Mouse (Mus musculus): ENCODE results near the gene Panx2.

Panx2 gene

GRCm38 (mm10) chr15:89060032-89060681 is 623 bp downstream of the Panx2 start:
- Histone ChIP-seq H3K27me3 (ENCODE audit: insufficient read depth, low read length) (peaks cover 90% of the 10 kb centered on the region), H3K4me1 (replicated peaks; ENCODE audit: low read depth, low read length) (peaks cover 17% of the 10 kb centered on the region), H3K4me3 (replicated peaks; ENCODE audit: low read length) (peak overlapping the region; percentile 81), H3K36me3 (ENCODE audit: insufficient read depth, low read length) (no peaks in the 10 kb centered on the region), H3K9me3 (ENCODE audit: low read length) (no peaks in the 10 kb centered on the region)
- TF ChIP-seq NANOG (IDR thresholded peaks at IDR 0.05; ENCODE audit: borderline replicate concordance, low read length) (no peak), POU5F1 (IDR thresholded peaks at IDR 0.05; ENCODE audit: borderline replicate concordance, low read length) (no peak), CTCF (conservative IDR thresholded peaks at IDR 0.05; ENCODE audit: low read length) (no peak)

- Histone ChIP-seq H3K4me1 (replicated peaks; ENCODE audit: low read depth, low read length) (peaks cover 17% of the 10 kb centered on the region), H3K9me3 (ENCODE audit: low read length) (no peaks in the 10 kb centered on the region), H3K27me3 (ENCODE audit: insufficient read depth, low read length) (peaks cover 91% of the 10 kb centered on the region), H3K4me3 (replicated peaks; ENCODE audit: low read length) (peak overlapping the region; percentile 81; the same call in 1 of the 2 replicates), H3K36me3 (ENCODE audit: insufficient read depth, low read length) (no peaks in the 10 kb centered on the region)
- TF ChIP-seq NANOG (IDR thresholded peaks at IDR 0.05; ENCODE audit: borderline replicate concordance, low read length) (no peak), CTCF (conservative IDR thresholded peaks at IDR 0.05; ENCODE audit: low read length) (no peak), POU5F1 (IDR thresholded peaks at IDR 0.05; ENCODE audit: borderline replicate concordance, low read length) (no peak)
Observed at GRCm38 (mm10) chr15:89060811-89061460, 1.4 kb downstream of the Panx2 start.

- peaks cover 94% of the 10 kb centered on the region for H3K27me3 ChIP-seq (ENCODE audit: insufficient read depth, low read length)
- no peak overlapping the region for H3K4me3 ChIP-seq (replicated peaks; ENCODE audit: low read length)
- TF ChIP-seq CTCF (conservative IDR thresholded peaks at IDR 0.05; ENCODE audit: low read length) (no peak), NANOG (IDR thresholded peaks at IDR 0.05; ENCODE audit: borderline replicate concordance, low read length) (no peak), POU5F1 (IDR thresholded peaks at IDR 0.05; ENCODE audit: borderline replicate concordance, low read length) (no peak)
- no peaks in the 10 kb centered on the region for H3K9me3 ChIP-seq (ENCODE audit: low read length)
- H3K4me1 ChIP-seq (replicated peaks; ENCODE audit: low read depth, low read length): peaks cover 17% of the 10 kb centered on the region
- H3K36me3 ChIP-seq (ENCODE audit: insufficient read depth, low read length): no peaks in the 10 kb centered on the region
Observed at GRCm38 (mm10) chr15:89061761-89062517, 2.4 kb downstream of the Panx2 start.

- TF ChIP-seq CTCF (conservative IDR thresholded peaks at IDR 0.05; ENCODE audit: low read length) (no peak), POU5F1 (IDR thresholded peaks at IDR 0.05; ENCODE audit: borderline replicate concordance, low read length) (no peak), NANOG (IDR thresholded peaks at IDR 0.05; ENCODE audit: borderline replicate concordance, low read length) (no peak)
- Histone ChIP-seq H3K4me1 (replicated peaks; ENCODE audit: low read depth, low read length) (peaks cover 22% of the 10 kb centered on the region), H3K36me3 (ENCODE audit: insufficient read depth, low read length) (no peaks in the 10 kb centered on the region), H3K4me3 (replicated peaks; ENCODE audit: low read length) (no peak overlapping the region), H3K27me3 (ENCODE audit: insufficient read depth, low read length) (peaks cover 95% of the 10 kb centered on the region), H3K9me3 (ENCODE audit: low read length) (no peaks in the 10 kb centered on the region)
Observed at GRCm38 (mm10) chr15:89062518-89062910, 3.0 kb downstream of the Panx2 start.

GRCm38 (mm10) chr15:89063001-89063400 is 3.5 kb downstream of the Panx2 start:
- Histone ChIP-seq H3K36me3 (ENCODE audit: insufficient read depth, low read length) (no peaks in the 10 kb centered on the region), H3K4me3 (replicated peaks; ENCODE audit: low read length) (no peak overlapping the region), H3K9me3 (ENCODE audit: low read length) (no peaks in the 10 kb centered on the region), H3K4me1 (replicated peaks; ENCODE audit: low read depth, low read length) (peaks cover 27% of the 10 kb centered on the region), H3K27me3 (ENCODE audit: insufficient read depth, low read length) (peaks cover 95% of the 10 kb centered on the region)
- TF ChIP-seq NANOG (IDR thresholded peaks at IDR 0.05; ENCODE audit: borderline replicate concordance, low read length) (no peak), CTCF (conservative IDR thresholded peaks at IDR 0.05; ENCODE audit: low read length) (no peak), POU5F1 (IDR thresholded peaks at IDR 0.05; ENCODE audit: borderline replicate concordance, low read length) (no peak)

- Histone ChIP-seq H3K27me3 (ENCODE audit: insufficient read depth, low read length) (peaks cover 95% of the 10 kb centered on the region), H3K4me3 (replicated peaks; ENCODE audit: low read length) (no peak overlapping the region), H3K4me1 (replicated peaks; ENCODE audit: low read depth, low read length) (peaks cover 30% of the 10 kb centered on the region), H3K36me3 (ENCODE audit: insufficient read depth, low read length) (no peaks in the 10 kb centered on the region), H3K9me3 (ENCODE audit: low read length) (no peaks in the 10 kb centered on the region)
- TF ChIP-seq NANOG (IDR thresholded peaks at IDR 0.05; ENCODE audit: borderline replicate concordance, low read length): no peak
- no peak for TF ChIP-seq POU5F1 (IDR thresholded peaks at IDR 0.05; ENCODE audit: borderline replicate concordance, low read length)
Observed at GRCm38 (mm10) chr15:89063536-89063935, 4.0 kb downstream of the Panx2 start.

GRCm38 (mm10) chr15:89064891-89065290 is 5.4 kb downstream of the Panx2 start:
- TF ChIP-seq CTCF (conservative IDR thresholded peaks at IDR 0.05; ENCODE audit: low read length) (no peak), POU5F1 (IDR thresholded peaks at IDR 0.05; ENCODE audit: borderline replicate concordance, low read length) (no peak), NANOG (IDR thresholded peaks at IDR 0.05; ENCODE audit: borderline replicate concordance, low read length) (no peak)

GRCm38 (mm10) chr15:89067609-89068008 is 8.1 kb downstream of the Panx2 start:
- H3K4me3 ChIP-seq (replicated peaks; ENCODE audit: low read length): peak overlapping the region; percentile 76
- TF ChIP-seq CTCF (conservative IDR thresholded peaks at IDR 0.05; ENCODE audit: low read length) (no peak), NANOG (IDR thresholded peaks at IDR 0.05; ENCODE audit: borderline replicate concordance, low read length) (no peak), POU5F1 (IDR thresholded peaks at IDR 0.05; ENCODE audit: borderline replicate concordance, low read length) (no peak)
- H3K36me3 ChIP-seq (ENCODE audit: insufficient read depth, low read length): no peaks in the 10 kb centered on the region
- no peaks in the 10 kb centered on the region for H3K9me3 ChIP-seq (ENCODE audit: low read length)
- peaks cover 45% of the 10 kb centered on the region for H3K4me1 ChIP-seq (replicated peaks; ENCODE audit: low read depth, low read length)
- H3K27me3 ChIP-seq (ENCODE audit: insufficient read depth, low read length): peaks cover 98% of the 10 kb centered on the region

More at GRCm38 (mm10) chr15:89064891-89065290, 5.4 kb downstream of the Panx2 start:
- peaks cover 100% of the 10 kb centered on the region for H3K27me3 ChIP-seq (ENCODE audit: insufficient read depth, low read length)
- no peaks in the 10 kb centered on the region for H3K9me3 ChIP-seq (ENCODE audit: low read length)
- no peaks in the 10 kb centered on the region for H3K36me3 ChIP-seq (ENCODE audit: insufficient read depth, low read length)
- H3K4me1 ChIP-seq (replicated peaks; ENCODE audit: low read depth, low read length): peaks cover 36% of the 10 kb centered on the region
- no peak overlapping the region for H3K4me3 ChIP-seq (replicated peaks; ENCODE audit: low read length)
